Mouse (Mus musculus) neural tube, embryonic 12.5 days (tissue): ENCODE measurements around the gene Tmem274. TPM values are rescaled to one million over a fixed set of nuclear protein-coding genes. Genes with fewer than 3 reads are reported as not detected.
"Not testable (repeated sequence)": the region's sequence is repeated elsewhere in the genome, so short reads cannot be mapped to it uniquely, and the experiment has no call there.

ENCODE experiments used
- ATAC-seq: fragments of 200-750 bp; cut with Nextera tagmentation; 2 replicates; pipeline ENCODE4 v1.8.0; 2017; ENCODE audit warnings: low read depth, mild to moderate bottlenecking, moderate TSS enrichment, moderate library complexity; ENCODE audit not compliant: low FRiP score
- H3K27ac ChIP-seq: fragments of 300-500 bp; sonication (generic); 2 replicates; pipeline ENCODE4 v1.5.1; 2016
- H3K27me3 ChIP-seq: fragments of 300-500 bp; sonication (generic); replicated peaks from 2 replicates; pipeline ENCODE4 v1.6.1; 2016; ENCODE audit warnings: mild to moderate bottlenecking
- H3K36me3 ChIP-seq: fragments of 300-500 bp; sonication (generic); 2 replicates; pipeline ENCODE4 v1.6.1; 2016; ENCODE audit warnings: mild to moderate bottlenecking
- H3K4me1 ChIP-seq: fragments of 300-500 bp; sonication (generic); 2 replicates; pipeline ENCODE4 v1.6.1; 2016
- H3K4me2 ChIP-seq: fragments of 300-500 bp; sonication (generic); replicated peaks from 2 replicates; pipeline ENCODE4 v1.6.1; 2016; ENCODE audit warnings: mild to moderate bottlenecking
- H3K4me3 ChIP-seq: fragments of 300-500 bp; sonication (generic); 2 replicates; pipeline ENCODE4 v1.5.1; 2016
- H3K9ac ChIP-seq: fragments of 300-500 bp; sonication (generic); 2 replicates; pipeline ENCODE4 v1.6.1; 2016; ENCODE audit warnings: mild to moderate bottlenecking
- H3K9me3 ChIP-seq: fragments of 300-500 bp; sonication (generic); 2 replicates; pipeline ENCODE4 v1.6.1; 2016; ENCODE audit warnings: mild to moderate bottlenecking
- WGBS: fragments of 180-500 bp; shearing (Covaris S2); methylation state at CpG from one replicate; pipeline ENCODE4 v1.1.7; 2016; 5-methylcytosine and 5-hydroxymethylcytosine counted together
- polyA plus RNA-seq: library from polyadenylated mRNA; unstranded; fragments of >200 nt; fragmentation: Nextera tagmentation; extraction: Ambion mirVana; gene quantifications from 2 replicates; pipeline ENCODE4 v1.2.1, GENCODE M21; 2016

Tmem274 gene
- polyA plus RNA-seq: 0.67 TPM in 1 of 2 replicates, not detected in the other

DNA sequence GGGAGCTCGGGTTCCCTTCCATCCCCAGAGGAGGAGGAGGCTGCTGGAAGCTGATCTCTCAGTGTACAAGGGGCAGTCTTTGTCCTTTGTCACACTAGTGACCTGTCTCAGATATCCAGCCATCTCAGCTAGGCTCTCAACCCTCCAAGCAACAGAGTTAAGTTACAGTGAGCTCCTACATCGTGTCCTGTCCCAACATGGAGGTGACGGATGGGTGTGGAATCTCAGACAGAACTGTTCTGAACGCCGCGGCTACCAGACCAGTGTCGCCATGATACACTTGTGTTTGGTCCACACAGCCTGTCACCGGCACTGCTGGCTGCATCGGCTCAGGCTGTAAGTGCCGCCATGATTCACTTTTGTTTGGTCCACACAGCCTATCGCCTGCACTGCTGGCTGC lies at the start of gene Tmem274:
Gene Tmem274, plus strand, starts transcription at position 301 of the 400 bp plus-strand sequence.
- ATAC-seq: no peak
- WGBS: 85% methylated on average over 11 of the region's 11 CpGs
- peaks cover 15% of the 10 kb centered on the region for H3K36me3 ChIP-seq
- H3K9ac ChIP-seq: no peak within 1 kb of the TSS
- H3K27ac ChIP-seq: no peak within 1 kb of the TSS
- H3K4me2 ChIP-seq: no peak within 1 kb of the TSS
- no peaks in the 10 kb centered on the region for H3K27me3 ChIP-seq
- no peaks in the 10 kb centered on the region for H3K4me1 ChIP-seq
- H3K9me3 ChIP-seq: 0 out of 2 replicates have a peak, but pooled peaks cover 3% of the 10 kb centered on the region
- H3K4me3 ChIP-seq: no peak within 1 kb of the TSS

DNA sequence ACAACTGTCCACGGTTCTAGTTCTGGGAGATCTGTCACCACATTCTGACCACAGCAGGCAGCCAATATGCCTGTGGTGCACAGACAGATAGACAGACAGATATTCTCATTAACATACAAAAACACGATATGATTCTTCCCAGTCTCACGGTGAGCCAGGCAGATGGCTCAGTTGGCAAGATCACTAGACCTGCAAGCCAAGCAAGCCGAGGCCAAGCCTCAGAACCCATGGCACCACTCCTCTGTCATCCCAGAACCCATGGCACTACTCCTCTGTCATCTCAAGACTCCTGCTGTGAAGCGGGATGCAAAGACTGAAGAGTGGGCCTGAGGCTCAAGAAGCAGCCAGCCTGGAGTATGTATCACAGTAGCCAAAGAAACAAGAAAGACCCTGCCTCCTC lies 47.6 kb upstream of the Tmem274 start:
- no peak for ATAC-seq
- no peak overlapping the region for H3K4me3 ChIP-seq
- H3K9ac ChIP-seq: no peak overlapping the region
- peaks cover 3% of the 10 kb centered on the region for H3K4me1 ChIP-seq
- no peaks in the 10 kb centered on the region for H3K27me3 ChIP-seq
- H3K4me2 ChIP-seq: no peak overlapping the region
- no peaks in the 10 kb centered on the region for H3K36me3 ChIP-seq
- H3K27ac ChIP-seq: no peak overlapping the region
- 85% methylated on average over 5 of the region's 5 CpGs for WGBS
- no peaks in the 10 kb centered on the region for H3K9me3 ChIP-seq

DNA sequence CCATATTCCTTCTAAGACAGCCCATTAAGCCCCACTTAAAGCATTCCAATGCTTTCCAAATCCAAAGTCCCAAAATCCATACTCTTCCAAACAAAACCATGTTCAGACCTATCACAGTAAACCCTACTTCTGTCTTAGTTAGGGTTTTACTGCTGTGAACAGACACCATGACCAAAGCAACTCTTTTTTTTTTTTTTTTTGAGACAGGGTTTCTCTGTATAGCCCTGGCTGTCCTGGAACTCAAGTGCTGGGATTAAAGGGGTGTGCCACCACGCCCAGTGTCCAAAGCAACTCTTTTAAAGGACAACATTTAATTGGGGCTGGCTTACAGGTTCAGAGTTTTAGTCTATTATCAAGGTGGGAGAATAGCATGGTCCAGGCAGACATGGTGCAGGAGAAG lies 45.3 kb upstream of the Tmem274 start:
- 79% methylated on average over 1 of the region's 1 CpGs for WGBS
- H3K4me2 ChIP-seq, H3K4me3 ChIP-seq, H3K9me3 ChIP-seq, H3K4me1 ChIP-seq, H3K27ac ChIP-seq, H3K36me3 ChIP-seq, ATAC-seq, H3K27me3 ChIP-seq, H3K9ac ChIP-seq: not testable (repeated sequence)

DNA sequence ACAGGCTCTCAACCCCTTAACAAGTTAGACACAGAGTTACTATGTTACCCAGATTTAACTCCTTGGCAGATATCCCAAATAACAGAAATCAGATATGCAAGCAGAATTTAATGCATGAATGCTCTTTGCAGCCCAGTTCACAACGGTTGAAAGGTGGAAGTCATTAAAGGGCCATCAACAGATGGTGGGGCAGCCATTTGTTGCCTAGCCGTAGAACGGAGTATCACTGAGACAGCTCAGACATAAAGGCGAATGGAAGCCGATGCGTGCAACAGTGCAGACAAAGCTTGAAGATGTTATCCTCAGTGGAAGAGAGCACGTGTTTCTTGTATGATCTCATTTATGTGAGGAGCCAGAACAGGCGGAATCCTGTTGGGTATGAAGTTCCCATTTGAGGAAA lies 36.6 kb upstream of the Tmem274 start:
- Histone ChIP-seq H3K9ac (no peak overlapping the region), H3K4me3 (no peak overlapping the region), H3K4me1 (peaks cover 2% of the 10 kb centered on the region; the same call in 1 of the 2 replicates), H3K4me2 (no peak overlapping the region), H3K9me3 (no peaks in the 10 kb centered on the region), H3K27me3 (no peaks in the 10 kb centered on the region), H3K27ac (no peak overlapping the region), H3K36me3 (no peaks in the 10 kb centered on the region)
- no peak for ATAC-seq
- 57% methylated on average over 8 of the region's 8 CpGs for WGBS

DNA sequence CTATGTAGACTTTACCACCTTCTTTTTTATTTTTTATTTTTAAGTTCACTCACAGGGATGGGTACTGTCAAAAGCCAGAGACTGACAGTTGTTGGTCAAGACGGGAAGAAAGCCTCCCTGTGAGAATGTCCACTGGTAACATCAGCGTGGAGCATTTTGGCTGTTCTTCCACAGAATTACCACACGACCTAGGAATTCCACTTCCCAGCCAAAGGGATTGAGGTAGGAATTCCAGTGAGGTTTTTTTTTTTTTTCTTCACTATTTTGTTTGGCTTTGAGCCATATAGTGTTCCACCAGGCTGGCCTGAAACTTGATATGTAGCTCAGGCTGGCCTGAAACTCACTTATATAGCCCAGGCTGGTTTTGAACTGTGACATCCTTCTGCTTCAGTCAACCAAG lies 34.7 kb upstream of the Tmem274 start:
- Histone ChIP-seq H3K27me3 (no peaks in the 10 kb centered on the region), H3K4me3 (no peak overlapping the region), H3K4me1 (peaks cover 10% of the 10 kb centered on the region), H3K9ac (no peak overlapping the region), H3K27ac (no peak overlapping the region), H3K9me3 (no peaks in the 10 kb centered on the region), H3K36me3 (no peaks in the 10 kb centered on the region), H3K4me2 (no peak overlapping the region)
- 68% methylated on average over 3 of the region's 3 CpGs for WGBS
- ATAC-seq: no peak

DNA sequence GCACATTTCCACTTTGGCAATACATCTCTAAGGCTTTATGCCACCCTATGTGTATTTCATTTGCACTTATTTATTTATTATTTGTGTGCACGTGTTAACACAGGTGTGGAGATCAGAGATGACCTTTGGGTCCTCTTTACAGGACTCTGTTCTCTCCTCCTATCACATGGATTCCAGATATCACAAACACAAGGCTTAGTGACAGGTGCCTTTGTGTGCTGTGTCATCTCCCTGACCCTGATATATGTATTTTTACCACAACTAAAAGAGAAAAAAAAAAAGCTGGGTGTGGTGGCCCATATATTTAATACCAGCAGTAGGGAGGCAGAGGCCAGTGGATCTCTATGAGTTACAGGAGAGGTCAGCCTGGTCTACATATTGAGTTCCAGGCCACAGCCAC lies 32.7 kb upstream of the Tmem274 start:
- H3K27me3 ChIP-seq: no peaks in the 10 kb centered on the region
- WGBS: 68% methylated on average over 1 of the region's 1 CpGs
- ATAC-seq: no peak

DNA sequence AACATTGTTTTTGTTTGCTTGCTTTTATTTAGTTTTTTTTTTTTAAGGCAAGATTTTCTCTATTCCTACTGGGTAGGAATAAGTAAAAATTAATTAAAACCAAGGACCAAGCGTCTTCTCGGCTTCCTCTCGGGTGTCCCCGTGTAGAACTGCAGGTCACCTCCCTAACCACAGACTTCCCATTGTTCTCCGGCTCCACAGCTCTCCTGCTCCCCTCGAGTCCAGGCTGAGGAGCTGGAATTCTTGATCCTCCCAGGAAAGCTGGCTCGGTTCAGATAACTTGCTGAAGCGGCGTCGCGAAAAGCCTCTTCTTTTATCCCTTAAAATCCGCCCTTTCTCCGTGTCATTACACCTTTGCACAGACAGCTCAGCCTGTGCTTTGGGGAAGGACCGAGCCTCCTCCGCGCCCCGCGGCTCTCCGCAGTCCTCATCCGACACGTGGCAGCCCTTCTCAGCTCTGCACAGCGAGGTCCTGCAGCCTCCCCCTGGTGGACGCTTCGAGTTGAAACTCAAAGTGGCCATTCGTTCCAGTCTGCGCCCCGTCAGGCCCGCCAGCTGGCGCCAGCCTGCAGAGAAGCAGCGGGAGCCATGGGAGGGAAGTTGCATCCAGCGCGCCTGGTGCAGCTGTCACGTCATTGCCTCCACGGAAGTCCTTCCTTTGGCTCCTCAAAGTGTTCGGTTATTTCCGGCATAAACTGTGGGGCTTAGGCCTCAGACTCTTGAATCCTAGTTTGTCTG lies 32.0 kb upstream of the Tmem274 start:
- under 1% methylated on average over 36 of the region's 36 CpGs for WGBS
- ATAC-seq: peak; percentile 98
- Histone ChIP-seq H3K36me3 (no peaks in the 10 kb centered on the region), H3K27me3 (no peaks in the 10 kb centered on the region), H3K4me2 (peak overlapping the region; percentile 61), H3K27ac (peak overlapping the region; percentile 82), H3K4me1 (peaks cover 10% of the 10 kb centered on the region), H3K9me3 (no peaks in the 10 kb centered on the region), H3K4me3 (peak overlapping the region; percentile 31), H3K9ac (peak overlapping the region; percentile 66)

More for the DNA sequence above, 32.7 kb upstream of the Tmem274 start:
- Histone ChIP-seq H3K27ac (no peak overlapping the region; the same call in 1 of the 2 replicates), H3K36me3 (no peaks in the 10 kb centered on the region), H3K4me3 (no peak overlapping the region), H3K4me2 (peak overlapping the region; percentile 61; the same call in 1 of the 2 replicates), H3K9ac (no peak overlapping the region), H3K9me3 (no peaks in the 10 kb centered on the region), H3K4me1 (peaks cover 10% of the 10 kb centered on the region)

DNA sequence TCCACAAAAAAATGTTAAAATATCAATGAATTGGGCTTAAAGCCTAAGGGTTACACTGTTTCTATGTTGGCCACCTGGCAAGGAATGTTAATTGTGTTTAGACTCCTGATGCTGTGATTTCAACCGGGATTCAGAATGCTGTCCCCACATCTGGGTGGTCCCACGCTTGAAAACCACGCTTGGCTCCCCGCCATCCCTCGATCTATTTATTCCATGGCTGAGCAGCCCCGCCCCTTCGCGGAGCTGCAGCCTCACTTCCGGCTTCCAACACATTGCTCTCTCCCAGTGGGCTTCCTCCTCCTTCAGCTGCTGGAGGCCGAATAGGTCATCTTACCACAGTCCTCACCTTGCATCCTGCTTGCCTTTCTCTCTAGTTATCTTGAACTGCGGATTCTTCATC lies 31.3 kb upstream of the Tmem274 start:
- Histone ChIP-seq H3K4me2 (peak overlapping the region; percentile 61), H3K9ac (peak overlapping the region; percentile 66), H3K4me3 (no peak overlapping the region), H3K4me1 (peaks cover 10% of the 10 kb centered on the region), H3K9me3 (no peaks in the 10 kb centered on the region), H3K36me3 (no peaks in the 10 kb centered on the region), H3K27ac (peak overlapping the region; percentile 82), H3K27me3 (no peaks in the 10 kb centered on the region)
- peak; percentile 71 for ATAC-seq
- WGBS: 5% methylated on average over 11 of the region's 11 CpGs

DNA sequence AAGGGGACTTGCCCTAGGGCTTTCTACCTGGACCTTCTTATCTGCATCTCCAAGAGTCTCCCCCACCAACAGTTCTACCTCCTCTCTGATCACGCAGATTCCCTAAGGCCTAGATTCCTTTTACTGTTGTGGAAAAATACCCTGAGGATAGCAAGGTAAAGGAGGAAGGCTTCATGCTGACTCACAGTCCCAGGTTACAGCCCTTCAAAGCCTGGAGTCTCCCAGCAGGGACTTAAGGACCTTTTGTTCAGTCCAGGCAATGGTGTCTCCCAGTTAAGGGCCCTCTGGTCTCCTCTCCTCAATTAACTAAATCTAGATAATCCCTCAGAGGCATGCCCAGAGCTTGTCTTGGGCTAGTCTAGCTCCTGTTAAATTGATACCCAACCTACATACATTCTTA lies 30.9 kb upstream of the Tmem274 start:
- no peaks in the 10 kb centered on the region for H3K36me3 ChIP-seq
- no peak overlapping the region; the same call in 1 of the 2 replicates for H3K9ac ChIP-seq
- peak overlapping the region; percentile 82 for H3K27ac ChIP-seq
- ATAC-seq: no peak
- no peaks in the 10 kb centered on the region for H3K9me3 ChIP-seq
- H3K4me3 ChIP-seq: no peak overlapping the region
- H3K4me1 ChIP-seq: peaks cover 10% of the 10 kb centered on the region
- H3K4me2 ChIP-seq: peak overlapping the region; percentile 61
- 36% methylated on average over 1 of the region's 1 CpGs for WGBS
- no peaks in the 10 kb centered on the region for H3K27me3 ChIP-seq

DNA sequence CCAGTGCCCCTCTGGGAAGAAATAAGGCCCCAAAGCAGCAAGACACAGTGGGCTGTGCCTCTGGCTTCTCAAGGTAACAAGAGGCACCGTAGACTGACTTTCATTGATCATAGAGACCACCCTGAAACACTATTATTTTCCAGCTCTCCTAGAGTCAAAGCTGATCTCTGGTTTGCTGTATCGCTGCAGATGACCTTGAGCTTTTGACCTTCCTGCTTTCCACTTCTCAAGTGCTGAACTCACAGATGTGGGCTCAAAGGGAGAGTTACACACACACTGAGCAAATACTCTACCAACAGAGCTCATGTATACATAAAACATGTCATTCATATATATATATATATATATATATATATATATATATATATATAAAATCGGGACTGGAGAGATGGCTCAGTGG lies 26.5 kb upstream of the Tmem274 start:
- 86% methylated on average over 3 of the region's 3 CpGs for WGBS
- no peak overlapping the region for H3K4me2 ChIP-seq
- ATAC-seq: no peak

DNA sequence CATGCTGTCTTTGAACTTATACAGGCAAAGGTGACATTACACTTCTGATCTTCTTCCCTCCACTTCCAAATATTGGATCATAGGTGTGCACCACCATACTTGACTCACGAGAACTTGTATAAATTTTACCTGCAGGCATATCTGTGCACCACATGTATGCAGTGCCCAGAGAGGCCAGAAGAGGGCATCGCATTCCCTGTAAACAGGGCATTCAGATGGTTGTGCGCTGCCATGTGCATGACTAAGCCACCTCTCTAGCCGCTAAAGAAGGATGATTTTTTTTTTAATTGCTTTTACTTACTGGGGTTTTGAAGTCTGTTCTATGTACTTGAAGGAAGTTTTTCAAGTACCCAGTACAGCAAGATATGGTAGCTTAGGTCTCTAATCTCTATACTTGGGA lies 23.5 kb upstream of the Tmem274 start:
- Histone ChIP-seq H3K36me3 (no peaks in the 10 kb centered on the region), H3K27ac (no peak overlapping the region), H3K4me2 (no peak overlapping the region), H3K9me3 (no peaks in the 10 kb centered on the region), H3K4me1 (no peaks in the 10 kb centered on the region), H3K27me3 (no peaks in the 10 kb centered on the region), H3K9ac (no peak overlapping the region), H3K4me3 (no peak overlapping the region)
- no peak for ATAC-seq
- WGBS: 90% methylated on average over 4 of the region's 4 CpGs

More for the DNA sequence above, 26.5 kb upstream of the Tmem274 start:
- H3K27me3 ChIP-seq: no peaks in the 10 kb centered on the region
- no peaks in the 10 kb centered on the region for H3K36me3 ChIP-seq
- no peak overlapping the region for H3K27ac ChIP-seq
- no peak overlapping the region for H3K9ac ChIP-seq
- H3K4me1 ChIP-seq: peaks cover 8% of the 10 kb centered on the region
- H3K4me3 ChIP-seq: no peak overlapping the region
- no peaks in the 10 kb centered on the region for H3K9me3 ChIP-seq

DNA sequence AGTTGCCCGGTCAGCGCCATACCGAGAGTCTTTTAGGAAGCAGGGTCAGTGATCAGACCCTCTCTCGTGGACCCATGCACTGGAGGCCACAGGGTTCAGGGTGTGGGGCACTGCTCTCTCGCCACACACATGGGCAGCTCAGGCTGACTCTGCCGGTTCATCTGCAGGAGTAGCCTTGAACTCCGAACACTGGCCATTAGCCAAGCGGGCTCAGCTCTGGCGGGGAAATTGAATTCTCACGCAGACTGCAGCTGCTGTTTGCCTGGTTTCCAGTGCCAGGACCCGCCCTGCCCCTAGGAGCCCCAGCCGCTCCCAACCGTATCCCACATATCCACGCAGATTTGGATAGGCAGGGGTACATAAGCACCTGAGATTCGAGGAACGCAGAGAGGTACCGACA lies 22.9 kb upstream of the Tmem274 start:
- Histone ChIP-seq H3K4me3 (no peak overlapping the region), H3K36me3 (no peaks in the 10 kb centered on the region), H3K4me2 (no peak overlapping the region), H3K9me3 (no peaks in the 10 kb centered on the region), H3K4me1 (no peaks in the 10 kb centered on the region), H3K27ac (no peak overlapping the region), H3K27me3 (no peaks in the 10 kb centered on the region), H3K9ac (no peak overlapping the region)
- no peak for ATAC-seq
- 88% methylated on average over 17 of the region's 17 CpGs for WGBS

DNA sequence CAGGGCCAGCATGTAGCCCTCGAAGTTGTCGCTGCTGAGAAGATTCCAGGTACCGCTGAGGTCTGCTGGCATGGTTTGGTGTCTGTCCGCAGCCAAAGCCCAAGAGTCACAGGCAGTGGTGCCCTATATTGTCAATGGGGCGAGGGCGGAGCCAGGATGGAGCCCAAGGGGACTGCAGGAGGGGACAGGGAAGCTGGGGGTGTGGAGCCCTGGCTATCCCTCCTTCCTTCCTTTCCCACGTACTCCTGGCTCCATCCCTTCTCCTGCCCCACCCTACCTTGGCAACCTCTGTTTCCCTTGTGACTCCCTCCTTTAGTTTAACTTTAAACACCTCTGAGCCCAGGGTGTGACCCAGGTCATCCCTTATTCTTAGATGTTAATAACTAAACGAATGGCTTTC lies 22.3 kb upstream of the Tmem274 start, which contains the start of gene Rbp7:
Gene Rbp7, minus strand, starts transcription at position 100 of the 400 bp plus-strand sequence.
- no peaks in the 10 kb centered on the region for H3K4me1 ChIP-seq

More for the DNA sequence above, 22.3 kb upstream of the Tmem274 start, which contains the start of gene Rbp7:
- H3K27me3 ChIP-seq: no peaks in the 10 kb centered on the region
- no peak within 1 kb of the TSS for H3K4me2 ChIP-seq
- H3K9ac ChIP-seq: no peak within 1 kb of the TSS
- WGBS: 57% methylated on average over 8 of the region's 8 CpGs
- no peaks in the 10 kb centered on the region for H3K36me3 ChIP-seq
- no peaks in the 10 kb centered on the region for H3K9me3 ChIP-seq
- H3K27ac ChIP-seq: no peak within 1 kb of the TSS
- no peak within 1 kb of the TSS for H3K4me3 ChIP-seq
- no peak for ATAC-seq
